Mouse (Mus musculus) small intestine, adult 2 months (tissue): ENCODE results near the gene Dctn2. TPM values are rescaled to one million over a fixed set of nuclear protein-coding genes. Genes with fewer than 3 reads are reported as not detected.

Experiments
- H3K27ac ChIP-seq: fragments of 200-500 bp; 2 replicates; pipeline ENCODE4 v1.5.1; 2012; ENCODE audit warnings: low read depth, low read length, control low read depth, inconsistent platforms; ENCODE audit not compliant: insufficient read depth
- H3K27me3 ChIP-seq: fragments of 200-500 bp; 2 replicates; pipeline ENCODE4 v1.6.1; 2012; ENCODE audit warnings: mild to moderate bottlenecking, moderate library complexity, low read length, inconsistent platforms; ENCODE audit not compliant: control insufficient read depth, insufficient read depth
- H3K36me3 ChIP-seq: fragments of 200-500 bp; 2 replicates; pipeline ENCODE4 v1.6.1; 2012; ENCODE audit warnings: mild to moderate bottlenecking, low read length, control low read depth, inconsistent platforms; ENCODE audit not compliant: control insufficient read depth, insufficient read depth
- H3K4me1 ChIP-seq: fragments of 200-500 bp; 2 replicates; pipeline ENCODE4 v1.6.1; 2012; ENCODE audit warnings: low read length, inconsistent platforms, mixed read lengths; ENCODE audit not compliant: control insufficient read depth, insufficient read depth, insufficient read length
- H3K4me3 ChIP-seq: fragments of 200-500 bp; 2 replicates; pipeline ENCODE4 v1.5.1; 2012; ENCODE audit warnings: low read depth, mild to moderate bottlenecking, control low read depth, inconsistent platforms, low read length, moderate library complexity
- CTCF ChIP-seq: fragments of 200-500 bp; IDR thresholded peaks from 2 replicates; pipeline ENCODE4 v1.5.1; 2012; ENCODE audit warnings: low read depth, mild to moderate bottlenecking, control low read depth, inconsistent platforms, low read length, moderate library complexity, mixed read lengths; ENCODE audit not compliant: insufficient replicate concordance, insufficient read length; ENCODE audit errors: extremely low read depth
- POLR2A ChIP-seq: fragments of 200-500 bp; IDR thresholded peaks from 2 replicates; pipeline ENCODE4 v1.6.1; 2012; ENCODE audit warnings: low read depth, mild to moderate bottlenecking, control low read depth, inconsistent platforms, low read length, moderate library complexity
- WGBS: fragments of 180-500 bp; shearing (Covaris S2); methylation state at CpG from one replicate; pipeline ENCODE4 v1.1.7; 2018; 5-methylcytosine and 5-hydroxymethylcytosine counted together
- polyA plus RNA-seq: library from polyadenylated mRNA; depleted of rRNA; stranded (reverse); fragments of >200 nt; gene quantifications from 2 replicates; pipeline ENCODE4 v1.2.3, GENCODE M21; 2012

Gene Dctn2
- polyA plus RNA-seq, 1 experiment = 190 TPM

DNA sequence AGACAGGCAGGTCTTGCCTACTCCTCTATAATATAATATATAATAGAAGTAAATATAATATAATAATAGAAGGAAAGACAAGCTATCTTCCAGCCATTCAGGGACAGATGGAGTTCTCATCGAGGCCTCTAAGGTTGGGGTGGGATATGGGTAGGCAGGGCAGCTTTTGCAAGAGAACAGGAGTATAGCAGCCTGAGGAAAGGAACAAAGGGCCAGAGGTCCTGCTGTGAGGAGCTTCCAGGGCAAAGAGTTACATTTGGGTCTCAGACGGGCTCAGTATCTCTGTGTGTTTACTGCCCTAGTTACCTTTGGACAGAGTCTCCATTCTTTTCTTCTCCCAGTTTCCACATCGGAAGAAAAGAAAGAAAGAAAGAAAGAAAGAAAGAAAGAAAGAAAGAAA is 2.5 kb upstream of the Dctn2 start:
- WGBS = 58% methylated on average over 3 of the region's 3 CpGs
- H3K27ac ChIP-seq = no peak overlapping the region
- TF ChIP-seq CTCF (no peak), POLR2A (no peak)
- peaks cover 8% of the 10 kb centered on the region for H3K27me3 ChIP-seq
- no peak overlapping the region for H3K4me3 ChIP-seq
- H3K4me1 ChIP-seq = peaks cover 14% of the 10 kb centered on the region
- peaks cover under 1% of the 10 kb centered on the region; the same call in 1 of the 2 replicates for H3K36me3 ChIP-seq

DNA sequence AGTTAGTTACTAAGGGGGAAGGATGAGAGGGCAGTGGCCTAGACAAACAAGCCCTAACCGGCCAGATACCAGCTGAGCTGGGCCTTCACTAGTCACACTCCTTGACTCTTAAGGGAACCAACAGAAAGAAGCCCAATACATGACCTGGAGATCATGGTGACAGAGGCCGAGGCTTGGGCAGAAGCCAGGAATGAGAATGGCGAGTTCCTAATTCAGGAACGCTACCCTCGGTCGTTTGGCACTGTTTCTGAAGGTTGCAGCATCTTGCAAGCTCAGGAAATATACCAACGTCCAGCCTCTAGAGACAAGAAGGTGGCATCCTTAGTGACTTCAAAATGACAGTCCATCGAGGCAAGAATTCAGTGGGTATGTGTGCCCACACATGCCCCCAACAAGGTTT is 1.8 kb upstream of the Dctn2 start:
- Histone ChIP-seq H3K4me1 (peaks cover 14% of the 10 kb centered on the region), H3K27me3 (peaks cover 8% of the 10 kb centered on the region), H3K27ac (no peak overlapping the region), H3K4me3 (no peak overlapping the region), H3K36me3 (peaks cover 6% of the 10 kb centered on the region)
- TF ChIP-seq CTCF (no peak), POLR2A (no peak)
- WGBS = 83% methylated on average over 8 of the region's 8 CpGs

DNA sequence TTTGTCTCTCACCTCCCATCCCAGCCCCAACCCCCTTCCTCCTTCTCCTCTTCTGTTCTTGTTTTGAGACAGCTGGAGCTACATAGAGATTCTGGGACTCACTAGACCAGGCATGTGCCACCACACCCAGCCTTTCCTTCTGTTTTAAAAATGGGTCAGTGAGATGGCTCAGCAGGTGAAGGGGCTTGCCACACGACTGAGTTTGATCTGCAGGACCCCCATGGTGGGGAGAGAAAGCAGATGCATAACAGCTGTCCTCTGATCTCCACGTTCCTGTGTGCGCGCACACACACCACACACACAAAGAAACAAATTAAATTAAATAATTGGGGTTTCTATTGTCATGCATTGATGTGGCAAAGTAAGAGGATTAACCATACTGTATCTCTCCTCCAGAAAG is 1.2 kb upstream of the Dctn2 start:
- Histone ChIP-seq H3K4me1 (peaks cover 14% of the 10 kb centered on the region), H3K4me3 (no peak overlapping the region), H3K27ac (no peak overlapping the region), H3K27me3 (peaks cover 8% of the 10 kb centered on the region), H3K36me3 (peaks cover 8% of the 10 kb centered on the region)
- TF ChIP-seq CTCF (no peak), POLR2A (no peak)
- WGBS = 78% methylated on average over 4 of the region's 4 CpGs

DNA sequence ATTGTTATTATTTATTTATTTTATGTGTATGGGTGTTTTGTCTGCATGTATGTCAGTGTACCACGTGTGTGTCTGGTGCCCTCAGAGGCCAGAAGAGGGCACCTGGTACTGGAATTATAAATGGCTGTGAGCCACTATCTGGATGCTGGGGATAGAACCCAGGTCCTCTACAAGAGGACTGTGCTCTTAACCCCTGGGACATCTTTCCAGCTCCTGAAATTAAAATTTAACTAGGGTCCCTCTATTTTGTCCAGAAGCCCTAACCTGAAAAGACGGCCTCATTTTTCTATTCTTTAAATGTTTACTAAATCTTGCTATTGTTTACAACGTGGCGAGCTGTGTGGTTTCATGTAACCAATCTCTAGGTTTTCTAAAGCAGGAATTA is 449 bp upstream of the Dctn2 start:
- Histone ChIP-seq H3K27ac (no peak overlapping the region), H3K27me3 (peaks cover 8% of the 10 kb centered on the region), H3K36me3 (peaks cover 12% of the 10 kb centered on the region), H3K4me1 (peaks cover 14% of the 10 kb centered on the region), H3K4me3 (no peak overlapping the region)
- 24% methylated on average over 4 of the region's 4 CpGs for WGBS
- peak; percentile 15; the same call in 1 of the 2 replicates for TF ChIP-seq CTCF
- TF ChIP-seq POLR2A = no peak

DNA sequence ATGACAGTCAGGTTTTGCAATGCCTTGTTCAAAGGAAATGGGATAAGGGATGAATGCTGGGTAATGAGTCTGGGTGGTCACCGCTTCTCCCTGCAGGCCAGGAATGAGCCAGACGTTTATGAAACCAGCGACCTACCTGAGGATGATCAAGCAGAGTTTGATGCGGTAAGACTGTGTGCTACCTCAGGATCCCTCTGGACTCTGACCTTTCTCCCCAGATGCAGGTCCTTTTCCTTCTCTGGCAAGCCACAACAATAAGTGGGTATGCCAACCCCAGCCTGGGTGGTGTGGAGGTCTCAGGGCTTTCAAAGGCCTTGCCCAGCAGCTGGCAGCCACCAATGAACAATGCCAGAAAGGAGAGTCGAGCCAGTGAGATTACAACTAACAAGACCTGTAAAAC is 1.1 kb downstream of the Dctn2 start:
- H3K4me1 ChIP-seq = peaks cover 14% of the 10 kb centered on the region
- H3K27me3 ChIP-seq = peaks cover 7% of the 10 kb centered on the region
- WGBS = 53% methylated on average over 5 of the region's 5 CpGs
- peak overlapping the region; percentile 30; the same call in 1 of the 2 replicates for H3K27ac ChIP-seq
- no peak for TF ChIP-seq POLR2A
- H3K4me3 ChIP-seq = peak overlapping the region; percentile 89
- H3K36me3 ChIP-seq = peaks cover 22% of the 10 kb centered on the region

DNA sequence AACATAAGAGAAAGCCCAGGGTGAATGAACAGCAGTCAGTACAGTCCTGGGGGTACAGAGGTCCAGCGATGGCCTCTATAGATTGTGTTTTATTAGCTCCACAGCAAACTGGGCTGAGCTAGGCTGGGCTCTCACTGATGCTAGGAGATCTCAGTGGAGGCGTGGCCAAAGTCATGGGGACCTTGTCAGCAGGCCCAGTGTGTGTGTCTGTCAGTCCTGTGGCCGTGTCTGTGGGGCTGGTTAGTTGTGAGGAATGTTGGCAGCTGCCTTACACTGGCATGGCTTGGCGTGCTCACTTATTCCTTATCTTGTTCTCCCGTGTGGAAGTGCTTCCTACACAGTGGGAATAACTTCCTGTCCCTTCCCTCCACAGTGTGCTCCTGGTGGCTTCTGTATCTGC is 2.2 kb downstream of the Dctn2 start:
- Histone ChIP-seq H3K27ac (no peak overlapping the region), H3K4me1 (peaks cover 10% of the 10 kb centered on the region; the same call in 1 of the 2 replicates), H3K36me3 (peaks cover 32% of the 10 kb centered on the region), H3K27me3 (0 out of 2 replicates have a peak, but pooled peaks cover 2% of the 10 kb centered on the region), H3K4me3 (no peak overlapping the region)
- 53% methylated on average over 5 of the region's 5 CpGs for WGBS
- TF ChIP-seq POLR2A = no peak
- no peak for TF ChIP-seq CTCF

DNA sequence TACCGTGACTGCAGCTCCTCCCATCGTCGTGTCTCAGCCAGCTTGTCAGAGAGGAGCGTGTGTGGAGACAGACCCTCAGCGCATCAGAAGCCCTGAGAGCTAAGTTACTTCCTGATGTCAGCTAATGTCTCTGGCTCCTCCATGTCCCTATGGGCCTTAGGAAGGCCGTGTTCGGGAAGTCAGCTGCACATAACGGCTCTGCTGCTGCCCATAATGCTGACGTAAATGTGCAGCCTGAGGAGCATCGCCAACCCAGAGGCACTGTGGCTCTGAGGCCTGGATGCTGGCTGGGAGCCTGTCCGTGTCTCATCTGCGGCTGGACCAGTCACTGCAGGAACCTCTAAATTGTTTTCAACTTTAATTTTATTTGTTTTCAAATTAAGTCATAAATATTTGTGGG is 2.9 kb downstream of the Dctn2 start:
- Histone ChIP-seq H3K27ac (no peak overlapping the region), H3K36me3 (peaks cover 33% of the 10 kb centered on the region), H3K4me1 (peaks cover 10% of the 10 kb centered on the region; the same call in 1 of the 2 replicates), H3K4me3 (no peak overlapping the region), H3K27me3 (no peaks in the 10 kb centered on the region)
- TF ChIP-seq POLR2A (no peak), CTCF (no peak)
- 85% methylated on average over 12 of the region's 12 CpGs for WGBS

DNA sequence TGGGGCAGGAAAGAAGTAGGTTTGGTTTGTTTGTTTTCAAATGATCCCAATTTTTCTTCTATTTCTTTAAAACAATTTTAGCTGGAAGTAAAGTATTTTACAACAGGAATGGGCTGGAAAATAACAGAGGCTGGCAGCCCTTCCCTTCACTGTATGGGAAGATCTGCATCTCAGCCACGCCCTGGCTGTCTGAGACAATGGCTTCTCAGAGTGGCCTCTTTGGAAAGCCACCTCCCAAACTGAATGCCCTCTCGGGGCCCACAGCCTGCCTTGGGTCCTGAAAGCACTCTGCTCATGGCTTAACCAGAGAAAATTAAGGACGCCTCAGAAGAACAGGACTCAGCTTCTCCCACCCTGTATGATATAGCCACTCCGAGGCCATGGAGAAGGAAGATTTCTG is 3.7 kb downstream of the Dctn2 start:
- Histone ChIP-seq H3K27ac (no peak overlapping the region), H3K4me3 (no peak overlapping the region), H3K4me1 (peaks cover 10% of the 10 kb centered on the region; the same call in 1 of the 2 replicates), H3K27me3 (no peaks in the 10 kb centered on the region), H3K36me3 (peaks cover 38% of the 10 kb centered on the region)
- TF ChIP-seq CTCF (no peak), POLR2A (no peak)
- 79% methylated on average over 4 of the region's 4 CpGs for WGBS
